Mouse (Mus musculus) layer of hippocampus, postnatal 25 days (tissue): ENCODE data around the gene Ear2. TPM values are rescaled to one million over a fixed set of nuclear protein-coding genes. Genes with fewer than 3 reads are reported as not detected.
"Not testable (repeated sequence)": the region's sequence is repeated elsewhere in the genome, so short reads cannot be mapped to it uniquely, and the experiment has no call there.

Experiments
- DNase-seq, 2 experiments: peaks; one replicate each; pipeline ENCODE4 v3.0.0; 2022; ENCODE audit warnings: mixed read lengths in 2 of 2, low spot score in 1 of 2; ENCODE audit errors: extremely low spot score in 1 of 2
- total RNA-seq, 2 experiments: library from RNA; stranded (reverse); gene quantifications; 2 replicates each; pipeline ENCODE4 v1.2.3; 2021

The Ear2 gene
- not detected for total RNA-seq

DNA sequence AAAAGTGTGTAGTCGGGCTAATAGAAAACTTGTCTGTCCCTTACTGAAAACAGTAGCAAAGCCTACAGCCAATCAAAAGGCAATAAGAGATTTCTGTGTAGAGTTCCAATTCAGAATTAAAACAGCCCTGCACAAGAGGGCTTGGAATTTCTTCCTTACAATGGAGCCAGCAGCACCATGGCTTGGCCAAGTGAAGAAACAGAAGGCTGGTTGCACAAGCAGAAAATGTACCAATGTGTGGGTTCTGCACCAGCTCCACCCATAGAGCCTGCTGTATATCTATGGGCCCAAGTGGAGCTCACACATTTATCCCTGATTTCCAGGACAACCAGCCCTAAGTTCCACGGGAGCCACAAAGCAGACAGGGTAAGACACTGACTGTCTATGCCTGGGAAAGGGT is at the start of gene Ear2:
TSS of gene Ear2 (plus strand) at position 301 of the 400 bp plus-strand sequence.
- not testable (repeated sequence) for DNase-seq

- peak; percentile 6 to 8 for DNase-seq
Observed at GRCm38 (mm10) chr14:44067879-44068278, 34.6 kb upstream of the Ear2 start.

DNA sequence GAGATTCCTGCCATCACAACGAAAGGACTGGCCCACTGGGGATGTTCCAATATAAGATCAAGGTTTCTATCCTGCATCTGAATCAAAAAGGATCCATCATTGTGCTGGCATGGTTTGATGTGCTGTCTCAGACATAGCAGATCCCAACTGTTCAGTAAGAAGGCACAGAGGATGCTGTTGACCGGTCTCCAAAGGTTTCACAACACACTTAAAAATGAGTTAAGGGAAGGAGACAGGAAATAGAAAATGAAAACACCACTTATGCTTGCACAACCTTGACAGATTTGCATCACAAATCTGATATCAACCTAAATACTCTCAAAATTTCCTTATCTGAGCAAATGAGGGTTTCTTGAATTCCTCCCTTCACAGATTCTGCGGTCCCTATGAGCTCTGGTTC is 31.9 kb upstream of the Ear2 start:
- DNase-seq = not testable (repeated sequence)

- DNase-seq = not testable (repeated sequence)
Observed at GRCm38 (mm10) chr14:44077785-44078341, 24.6 kb upstream of the Ear2 start.

GRCm38 (mm10) chr14:44086588-44086987 is 15.9 kb upstream of the Ear2 start:
- DNase-seq = not testable (repeated sequence)

DNA sequence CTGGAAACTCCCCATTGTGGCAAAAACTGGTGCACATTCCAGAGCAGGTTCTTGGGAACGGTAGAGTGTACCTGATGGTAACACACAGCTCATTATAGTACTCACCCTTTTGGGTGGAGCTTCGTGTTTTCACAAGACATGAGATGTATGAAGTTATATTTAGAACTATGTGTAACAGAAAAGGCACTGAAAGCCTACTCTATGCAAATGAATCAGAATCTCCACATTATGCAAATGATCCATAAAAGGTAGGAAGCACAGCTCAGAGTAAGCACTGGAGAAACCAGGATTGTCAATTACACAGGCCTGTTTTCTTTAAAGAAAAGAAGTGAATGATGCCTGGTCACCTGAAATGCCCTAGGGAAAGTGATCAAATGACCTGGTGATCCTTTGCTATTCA is 14.9 kb upstream of the Ear2 start:
- not testable (repeated sequence) for DNase-seq

GRCm38 (mm10) chr14:44091524-44091923 is 10.9 kb upstream of the Ear2 start:
- not testable (repeated sequence) for DNase-seq

DNA sequence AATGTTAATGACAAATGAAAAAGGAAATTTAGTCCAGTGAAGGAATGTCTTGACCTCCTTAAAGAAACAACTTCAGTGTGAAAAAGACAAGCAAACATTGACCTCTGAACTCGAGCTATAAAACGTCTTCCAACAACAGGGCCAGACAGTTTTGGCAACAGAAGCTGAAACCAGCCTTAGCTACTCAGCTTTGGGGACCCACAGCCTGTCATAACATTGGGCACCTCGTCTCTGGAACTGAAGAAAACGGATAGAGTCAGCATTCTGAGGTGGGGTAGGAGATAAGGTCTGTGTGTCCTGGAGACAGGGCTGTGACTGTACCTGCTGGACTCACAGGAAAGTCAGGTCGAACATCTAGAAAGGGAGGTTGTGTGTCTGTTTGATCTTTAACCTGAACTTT is 8.0 kb upstream of the Ear2 start:
- not testable (repeated sequence) for DNase-seq

- DNase-seq = not testable (repeated sequence)
Observed at GRCm38 (mm10) chr14:44100030-44100429, 2.4 kb upstream of the Ear2 start.

- no peak for DNase-seq
Observed at GRCm38 (mm10) chr14:44110981-44111380, 8.5 kb downstream of the Ear2 start.

GRCm38 (mm10) chr14:44123551-44123950 is 21.1 kb downstream of the Ear2 start, which contains the start of gene Gm3327:
Gene Gm3327, plus strand, starts transcription at chr14:44123851.
- not testable (repeated sequence) for DNase-seq

Other genes starting within 250 kb of the Ear2 start
- gene Ear1, start 227.1 kb upstream of the Ear2 start, total RNA-seq = not detected
- gene Ear10, start 179.1 kb upstream of the Ear2 start, total RNA-seq = not detected
- gene Gm8113, start 177.3 kb upstream of the Ear2 start, total RNA-seq = not detected
- not detected for gene Ang5, start 145.6 kb upstream of the Ear2 start, total RNA-seq
- not detected for gene Ang6, start 100.4 kb upstream of the Ear2 start, total RNA-seq
- not detected for gene Gm3327, start 21.2 kb downstream of the Ear2 start, total RNA-seq
- gene Gm8212, start 95.0 kb downstream of the Ear2 start, total RNA-seq = not detected
- not detected for gene 4930503E14Rik, start 110.6 kb downstream of the Ear2 start, total RNA-seq
- gene Gm8220, start 182.9 kb downstream of the Ear2 start, total RNA-seq = not detected
- not detected for gene Gm5930, start 235.9 kb downstream of the Ear2 start, total RNA-seq